Mouse (Mus musculus): Measurements from ENCODE around the gene 5730522E02Rik. TPM values are rescaled to one million over a fixed set of nuclear protein-coding genes. Genes with fewer than 3 reads are reported as not detected.

The 5730522E02Rik gene
- polyA plus RNA-seq, 1 experiment, result 0.25 TPM

DNA sequence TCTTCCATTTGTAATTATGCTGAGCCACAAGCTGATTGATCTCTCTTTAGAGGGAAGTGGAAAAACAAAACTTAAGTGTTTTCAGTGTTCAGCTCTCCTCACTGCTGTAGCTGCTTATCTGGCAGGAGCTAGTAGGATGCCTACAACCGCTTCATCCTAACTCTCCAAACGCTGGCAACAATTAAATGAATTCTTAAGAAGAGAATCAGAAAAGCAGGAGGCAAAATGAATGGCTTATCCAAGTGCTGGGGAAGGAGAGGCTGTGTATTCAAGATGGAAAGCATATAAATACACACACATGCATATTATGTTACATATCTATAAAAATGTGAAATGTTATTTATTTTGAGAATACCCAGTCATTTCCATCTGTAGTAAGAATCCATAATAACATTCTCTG lies 500.0 kb downstream of the 5730522E02Rik start:
- H3K4me1 ChIP-seq (ENCODE audit: control insufficient read depth, insufficient read depth, low read length), result no peaks in the 10 kb centered on the region
- H3K27ac ChIP-seq (ENCODE audit: control insufficient read depth, insufficient read depth, low read depth, low read length), result no peak overlapping the region
- no peaks in the 10 kb centered on the region for H3K27me3 ChIP-seq (ENCODE audit: control insufficient read depth, insufficient read depth, low read length)
- TF ChIP-seq POLR2A (IDR thresholded peaks at IDR 0.05; ENCODE audit: control insufficient read depth, low read depth, low read length) (no peak), CTCF (IDR thresholded peaks at IDR 0.05; ENCODE audit: control insufficient read depth, insufficient read depth, insufficient replicate concordance, low read depth, low read length) (no peak)
- H3K36me3 ChIP-seq (ENCODE audit: control insufficient read depth, insufficient read depth, low read length), result no peaks in the 10 kb centered on the region
- H3K4me3 ChIP-seq (ENCODE audit: control insufficient read depth, low read depth, low read length), result no peak overlapping the region

DNA sequence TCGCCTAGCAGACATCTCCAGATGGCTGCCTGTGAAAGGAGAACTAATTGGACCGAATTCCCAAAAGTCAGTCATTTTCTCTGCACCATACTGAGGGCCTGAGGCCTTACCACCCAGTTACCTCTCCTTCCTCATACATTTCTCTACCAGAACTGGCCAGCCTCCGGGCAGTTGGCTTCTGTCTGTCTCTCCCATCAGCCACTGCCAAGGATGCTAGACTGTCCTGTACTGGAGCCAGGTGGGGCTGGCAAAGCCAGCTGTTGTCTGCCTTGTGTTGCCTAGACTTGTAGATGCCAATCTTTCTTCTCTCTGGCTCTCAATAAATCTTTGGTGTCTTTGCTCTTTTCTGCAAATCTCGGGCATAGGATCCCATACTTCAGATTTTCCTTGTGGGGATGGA lies 500.7 kb downstream of the 5730522E02Rik start:
- TF ChIP-seq POLR2A (IDR thresholded peaks at IDR 0.05; ENCODE audit: control insufficient read depth, low read depth, low read length), result no peak
- no peak for TF ChIP-seq CTCF (IDR thresholded peaks at IDR 0.05; ENCODE audit: control insufficient read depth, insufficient read depth, insufficient replicate concordance, low read depth, low read length)
- Histone ChIP-seq H3K4me1 (ENCODE audit: control insufficient read depth, insufficient read depth, low read length) (no peaks in the 10 kb centered on the region), H3K27me3 (ENCODE audit: control insufficient read depth, insufficient read depth, low read length) (no peaks in the 10 kb centered on the region), H3K36me3 (ENCODE audit: control insufficient read depth, insufficient read depth, low read length) (no peaks in the 10 kb centered on the region), H3K27ac (ENCODE audit: control insufficient read depth, insufficient read depth, low read depth, low read length) (no peak overlapping the region), H3K4me3 (ENCODE audit: control insufficient read depth, low read depth, low read length) (no peak overlapping the region)

DNA sequence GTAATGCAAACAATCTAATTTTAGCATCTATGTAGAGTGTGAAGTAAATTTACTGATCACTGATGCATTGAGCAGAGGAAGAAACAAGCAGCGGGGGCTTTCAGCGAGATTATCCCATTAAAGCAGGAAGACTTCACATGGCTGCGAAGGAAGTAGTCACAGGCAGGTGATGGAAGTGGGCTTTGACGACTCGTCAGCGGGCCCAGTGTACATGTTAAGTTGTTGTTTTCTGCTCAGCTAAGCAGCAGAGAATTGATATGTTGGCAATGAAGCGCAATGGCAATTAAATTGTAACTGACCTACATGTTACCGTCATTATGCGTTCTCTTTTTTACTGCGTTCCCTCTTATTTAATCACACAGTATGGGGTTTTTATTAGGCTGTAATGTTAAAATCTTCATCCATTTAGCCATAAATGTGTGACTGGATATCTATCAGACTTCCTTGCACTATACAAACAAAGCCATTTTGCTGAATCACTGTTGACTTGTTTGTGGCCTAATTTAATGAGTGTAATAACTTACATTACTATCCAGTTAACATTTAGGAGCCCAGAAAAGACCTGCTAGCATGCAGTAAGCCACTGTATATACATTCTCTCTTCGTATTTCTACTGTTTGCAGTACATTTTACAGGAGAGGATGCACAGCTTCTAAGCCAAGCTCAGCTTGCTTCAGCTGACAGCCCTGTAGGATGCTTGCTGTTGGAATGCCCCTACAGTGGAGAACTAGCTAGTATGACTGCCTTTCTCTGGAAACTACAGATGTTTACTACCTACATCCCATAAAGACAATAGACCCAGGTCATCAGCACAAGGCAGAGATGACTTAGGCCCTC lies 506.0 kb downstream of the 5730522E02Rik start:
- Histone ChIP-seq H3K4me3 (ENCODE audit: control insufficient read depth, low read depth, low read length) (no peak overlapping the region), H3K27ac (ENCODE audit: control insufficient read depth, insufficient read depth, low read depth, low read length) (no peak overlapping the region), H3K4me1 (ENCODE audit: control insufficient read depth, insufficient read depth, low read length) (no peaks in the 10 kb centered on the region), H3K36me3 (ENCODE audit: control insufficient read depth, insufficient read depth, low read length) (no peaks in the 10 kb centered on the region), H3K27me3 (ENCODE audit: control insufficient read depth, insufficient read depth, low read length) (no peaks in the 10 kb centered on the region)
- TF ChIP-seq POLR2A (IDR thresholded peaks at IDR 0.05; ENCODE audit: control insufficient read depth, low read depth, low read length), result no peak
- TF ChIP-seq CTCF (IDR thresholded peaks at IDR 0.05; ENCODE audit: control insufficient read depth, insufficient read depth, insufficient replicate concordance, low read depth, low read length), result no peak

DNA sequence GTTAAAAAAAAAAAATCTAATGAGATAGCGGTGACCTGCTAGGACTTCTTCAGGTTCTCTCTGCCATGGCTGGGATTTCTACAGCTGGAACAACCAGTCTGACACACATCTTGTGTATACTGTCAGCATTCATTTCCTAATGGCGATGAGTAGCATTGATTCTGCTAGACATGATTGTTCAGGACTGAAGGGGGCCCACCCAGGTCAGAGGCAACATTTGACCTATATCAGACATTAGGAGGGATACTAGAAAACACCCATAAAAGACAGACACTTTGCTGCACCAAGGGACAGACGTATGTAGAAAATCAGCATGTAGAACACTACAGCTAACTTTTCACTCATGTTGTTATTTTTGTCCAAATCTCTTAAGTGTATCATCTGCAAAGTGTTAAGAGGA lies 507.8 kb downstream of the 5730522E02Rik start:
- Histone ChIP-seq H3K27me3 (ENCODE audit: control insufficient read depth, insufficient read depth, low read length) (no peaks in the 10 kb centered on the region), H3K36me3 (ENCODE audit: control insufficient read depth, insufficient read depth, low read length) (no peaks in the 10 kb centered on the region), H3K4me1 (ENCODE audit: control insufficient read depth, insufficient read depth, low read length) (no peaks in the 10 kb centered on the region), H3K27ac (ENCODE audit: control insufficient read depth, insufficient read depth, low read depth, low read length) (no peak overlapping the region), H3K4me3 (ENCODE audit: control insufficient read depth, low read depth, low read length) (no peak overlapping the region)
- no peak for TF ChIP-seq CTCF (IDR thresholded peaks at IDR 0.05; ENCODE audit: control insufficient read depth, insufficient read depth, insufficient replicate concordance, low read depth, low read length)
- TF ChIP-seq POLR2A (IDR thresholded peaks at IDR 0.05; ENCODE audit: control insufficient read depth, low read depth, low read length), result no peak

DNA sequence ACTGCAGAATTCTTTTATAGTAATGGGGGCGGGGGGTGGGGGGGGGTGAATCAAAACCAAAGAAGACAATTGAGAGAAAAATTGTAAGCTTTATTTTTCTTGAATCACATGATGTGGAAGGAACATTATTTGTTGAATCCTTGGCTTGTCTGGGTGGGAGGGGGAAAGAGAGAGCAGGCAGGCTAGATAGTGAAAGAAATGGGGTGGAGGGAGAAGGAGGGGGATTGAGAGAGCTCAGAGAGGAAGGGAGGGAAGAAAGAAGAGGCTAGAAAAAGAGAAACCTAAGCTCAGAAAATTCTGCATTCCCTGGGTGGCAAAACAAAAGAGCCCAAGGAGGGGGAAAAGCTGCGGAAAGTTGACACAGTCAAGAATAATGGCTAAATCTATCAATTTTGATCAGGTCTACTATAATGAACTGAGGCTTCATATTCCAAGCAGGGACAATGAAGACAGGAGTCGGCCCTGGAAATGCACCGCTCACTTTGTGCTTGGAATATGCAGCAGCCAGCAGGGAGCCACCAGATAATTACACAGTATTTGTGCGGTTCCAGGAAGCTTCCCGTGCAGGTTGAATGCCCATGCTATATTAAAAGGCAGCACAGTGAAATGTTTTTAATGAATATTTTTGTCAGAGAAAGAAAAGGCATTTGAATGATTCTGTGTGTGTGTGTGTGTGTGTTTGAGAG lies 512.9 kb downstream of the 5730522E02Rik start:
- no peak for TF ChIP-seq CTCF (IDR thresholded peaks at IDR 0.05; ENCODE audit: control insufficient read depth, insufficient read depth, insufficient replicate concordance, low read depth, low read length)
- no peak for TF ChIP-seq POLR2A (IDR thresholded peaks at IDR 0.05; ENCODE audit: control insufficient read depth, low read depth, low read length)
- H3K27ac ChIP-seq (ENCODE audit: control insufficient read depth, insufficient read depth, low read depth, low read length), result no peak overlapping the region
- H3K4me3 ChIP-seq (ENCODE audit: control insufficient read depth, low read depth, low read length), result no peak overlapping the region
- no peaks in the 10 kb centered on the region for H3K27me3 ChIP-seq (ENCODE audit: control insufficient read depth, insufficient read depth, low read length)
- no peaks in the 10 kb centered on the region for H3K36me3 ChIP-seq (ENCODE audit: control insufficient read depth, insufficient read depth, low read length)
- H3K4me1 ChIP-seq (ENCODE audit: control insufficient read depth, insufficient read depth, low read length), result no peaks in the 10 kb centered on the region

DNA sequence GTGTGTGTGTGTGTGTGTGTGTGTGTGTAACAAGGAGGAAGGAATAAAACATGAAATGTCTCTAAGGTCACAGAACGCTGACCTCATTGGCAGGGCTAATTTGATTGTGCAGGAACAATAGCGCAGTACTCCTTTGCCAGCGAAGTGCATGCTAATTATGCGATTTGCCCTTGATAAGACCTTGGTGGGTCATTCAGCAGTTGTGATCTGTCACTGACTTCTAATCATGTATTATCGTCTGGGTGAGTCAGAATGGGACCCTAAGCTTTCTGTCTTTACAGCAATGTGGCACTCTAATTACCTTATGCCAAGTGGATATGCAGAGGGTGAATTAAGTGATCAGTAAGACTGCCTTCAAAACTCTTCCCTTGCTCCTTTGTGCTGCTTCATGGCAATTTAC lies 514.4 kb downstream of the 5730522E02Rik start:
- TF ChIP-seq POLR2A (IDR thresholded peaks at IDR 0.05; ENCODE audit: control insufficient read depth, low read depth, low read length), result no peak
- TF ChIP-seq CTCF (IDR thresholded peaks at IDR 0.05; ENCODE audit: control insufficient read depth, insufficient read depth, insufficient replicate concordance, low read depth, low read length), result no peak
- Histone ChIP-seq H3K4me1 (ENCODE audit: control insufficient read depth, insufficient read depth, low read length) (no peaks in the 10 kb centered on the region), H3K27me3 (ENCODE audit: control insufficient read depth, insufficient read depth, low read length) (no peaks in the 10 kb centered on the region), H3K27ac (ENCODE audit: control insufficient read depth, insufficient read depth, low read depth, low read length) (no peak overlapping the region), H3K36me3 (ENCODE audit: control insufficient read depth, insufficient read depth, low read length) (no peaks in the 10 kb centered on the region), H3K4me3 (ENCODE audit: control insufficient read depth, low read depth, low read length) (no peak overlapping the region)

DNA sequence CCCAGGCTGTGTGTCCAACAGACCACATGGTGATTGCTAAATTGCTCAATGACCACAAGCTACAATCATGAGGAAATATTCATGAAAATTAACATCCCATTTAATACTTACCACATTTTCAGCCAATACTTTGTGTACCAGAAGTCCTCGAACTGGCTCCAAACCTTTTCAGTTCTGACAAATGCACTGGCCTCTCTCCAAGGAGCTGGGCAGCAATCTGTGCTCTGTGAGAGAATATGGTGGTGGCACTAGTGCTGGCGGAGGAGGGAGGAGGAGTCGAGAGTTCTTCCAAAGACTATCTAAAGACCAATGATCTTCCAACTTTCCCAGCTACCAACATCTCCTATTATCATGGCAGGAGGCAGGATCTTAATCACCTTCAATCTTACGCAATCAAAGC lies 525.8 kb downstream of the 5730522E02Rik start:
- Histone ChIP-seq H3K27me3 (ENCODE audit: control insufficient read depth, insufficient read depth, low read length) (no peaks in the 10 kb centered on the region), H3K27ac (ENCODE audit: control insufficient read depth, insufficient read depth, low read depth, low read length) (no peak overlapping the region), H3K36me3 (ENCODE audit: control insufficient read depth, insufficient read depth, low read length) (no peaks in the 10 kb centered on the region), H3K4me3 (ENCODE audit: control insufficient read depth, low read depth, low read length) (no peak overlapping the region), H3K4me1 (ENCODE audit: control insufficient read depth, insufficient read depth, low read length) (no peaks in the 10 kb centered on the region)
- TF ChIP-seq CTCF (IDR thresholded peaks at IDR 0.05; ENCODE audit: control insufficient read depth, insufficient read depth, insufficient replicate concordance, low read depth, low read length), result no peak
- TF ChIP-seq POLR2A (IDR thresholded peaks at IDR 0.05; ENCODE audit: control insufficient read depth, low read depth, low read length), result no peak
